Mouse (Mus musculus): Measurements from ENCODE around the gene Ddx23.
A peak's percentile ranks its signal among the peaks of the same experiment; 100 is the strongest.

Ddx23 gene

DNA sequence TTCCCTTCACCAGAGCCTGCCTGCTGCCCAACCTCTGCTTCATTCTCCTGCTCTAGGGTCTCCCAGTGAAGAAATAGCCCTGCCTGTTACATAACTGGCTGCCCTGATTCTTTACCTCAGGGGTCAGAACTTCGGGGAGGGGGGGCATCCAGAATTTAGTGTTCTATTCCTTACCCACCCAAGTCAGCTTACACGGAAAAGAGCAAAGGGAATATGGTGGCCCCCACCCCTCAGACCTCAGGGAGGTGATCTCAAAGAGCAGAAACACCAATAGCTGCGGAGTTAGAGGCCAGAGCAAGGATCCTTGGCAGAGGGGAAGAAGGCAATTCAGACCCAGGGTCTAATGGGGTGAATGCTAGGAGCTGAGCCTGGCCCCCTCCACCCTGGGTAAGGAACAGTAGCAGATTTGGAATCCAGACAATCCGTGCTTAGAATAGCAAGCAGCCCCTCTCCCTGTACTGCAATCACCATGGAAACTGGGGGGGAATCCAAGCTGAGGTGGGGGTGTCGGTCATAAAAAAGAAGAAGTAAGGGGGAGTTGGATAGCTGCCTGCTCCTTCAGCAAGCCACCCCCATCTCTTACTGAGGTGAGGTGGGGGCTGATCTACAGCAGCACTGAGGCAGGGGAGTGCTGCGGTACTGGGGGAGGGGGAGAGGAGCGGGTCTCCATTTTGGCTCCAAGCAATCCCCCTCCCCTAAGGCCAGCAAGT, 11.7 kb upstream of the Ddx23 start:
- no peak for DNase-seq (ENCODE audit: low spot score)

- DNase-seq (ENCODE audit: low spot score): no peak
Observed at GRCm38 (mm10) chr15:98673732-98674131, 11.0 kb upstream of the Ddx23 start.

- no peak for DNase-seq (ENCODE audit: low spot score)
Observed at GRCm38 (mm10) chr15:98672592-98672991, 9.9 kb upstream of the Ddx23 start.

- DNase-seq (ENCODE audit: low spot score): no peak
Observed at GRCm38 (mm10) chr15:98664042-98664907, 1.6 kb upstream of the Ddx23 start.

DNA sequence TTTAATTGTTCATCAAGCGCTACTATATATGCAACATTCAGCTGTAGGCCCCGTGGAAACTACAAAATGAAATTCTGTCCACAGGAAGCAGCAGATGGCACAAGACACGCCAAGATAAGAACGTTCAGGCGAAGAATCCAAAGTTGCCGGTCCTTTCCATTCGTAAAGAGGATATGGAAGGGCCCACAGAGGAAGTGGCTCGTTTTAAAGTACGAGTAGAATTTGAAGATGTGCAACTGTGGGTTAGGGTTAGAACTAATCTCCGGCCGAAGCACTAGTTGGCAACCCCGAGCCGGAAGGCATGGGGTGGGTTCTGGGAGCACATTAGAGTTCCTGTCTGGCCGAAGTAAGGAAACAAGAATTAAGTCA, 512 bp downstream of the Ddx23 start:
- DNase-seq (ENCODE audit: low spot score): no peak

GRCm38 (mm10) chr15:98656982-98657751, 5.5 kb downstream of the Ddx23 start:
- DNase-seq (ENCODE audit: low spot score): no peak

DNA sequence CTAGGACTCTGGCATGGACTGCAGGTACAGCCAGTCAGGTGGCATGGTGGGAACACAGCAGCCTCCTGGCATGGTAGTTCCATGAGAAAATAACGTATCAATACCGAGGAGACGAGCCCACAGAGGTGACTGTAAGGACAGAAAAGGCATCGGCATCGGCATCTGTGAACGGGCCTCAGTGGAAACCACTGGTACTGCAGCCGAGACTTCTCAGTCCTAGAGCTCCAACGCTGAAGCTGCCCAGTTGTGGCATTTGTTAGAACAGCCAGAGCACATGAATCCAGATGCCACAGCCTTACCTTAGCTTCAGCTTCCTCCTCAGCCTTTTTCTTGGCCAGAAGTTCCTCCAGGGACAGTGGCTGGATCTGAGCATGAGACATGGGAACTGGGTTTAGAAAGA, 10.5 kb downstream of the Ddx23 start:
- DNase-seq (ENCODE audit: low spot score): no peak

DNA sequence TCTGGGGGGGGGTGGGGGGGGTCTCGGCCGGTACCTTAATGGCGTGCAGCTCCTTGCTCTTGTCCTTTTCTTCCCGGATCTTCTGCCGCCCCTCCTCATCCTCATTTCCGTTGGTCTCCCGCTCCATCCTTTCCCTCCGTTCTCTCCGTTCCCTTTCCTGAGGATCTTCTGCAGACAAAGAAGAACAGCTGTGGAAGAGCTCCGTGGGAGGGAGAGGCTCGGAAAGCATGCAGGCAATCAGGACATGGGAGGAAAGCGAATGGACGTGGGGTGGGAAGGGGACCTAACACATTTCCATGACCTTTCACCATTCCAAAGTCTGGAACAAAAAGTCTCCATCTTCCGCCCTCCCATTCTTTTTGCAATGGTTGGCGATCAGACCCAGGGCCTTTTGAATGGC, 11.3 kb downstream of the Ddx23 start:
- DNase-seq (ENCODE audit: low spot score): no peak

DNA sequence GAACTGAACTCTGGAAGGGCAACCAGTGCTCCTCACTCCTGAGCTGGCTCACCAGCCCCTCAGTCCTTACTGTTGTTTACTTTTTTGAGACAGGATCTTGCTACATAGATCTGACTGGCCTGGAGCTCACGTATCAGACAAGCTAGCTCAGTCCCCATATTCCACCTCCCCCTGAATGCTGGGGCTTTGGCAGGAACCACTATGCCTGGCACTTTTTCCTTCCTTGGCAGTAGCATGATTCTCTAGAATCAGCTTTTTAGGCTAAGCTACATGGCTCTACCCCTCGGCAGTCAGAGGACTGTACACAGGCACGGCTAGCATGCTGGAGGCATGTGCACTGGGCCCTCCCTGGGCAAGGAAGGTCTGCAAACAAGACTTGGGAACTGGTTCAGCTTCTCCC, 14.6 kb downstream of the Ddx23 start:
- no peak for DNase-seq (ENCODE audit: low spot score)

GRCm38 (mm10) chr15:98647308-98647707, 15.4 kb downstream of the Ddx23 start:
- no peak for DNase-seq (ENCODE audit: low spot score)

DNA sequence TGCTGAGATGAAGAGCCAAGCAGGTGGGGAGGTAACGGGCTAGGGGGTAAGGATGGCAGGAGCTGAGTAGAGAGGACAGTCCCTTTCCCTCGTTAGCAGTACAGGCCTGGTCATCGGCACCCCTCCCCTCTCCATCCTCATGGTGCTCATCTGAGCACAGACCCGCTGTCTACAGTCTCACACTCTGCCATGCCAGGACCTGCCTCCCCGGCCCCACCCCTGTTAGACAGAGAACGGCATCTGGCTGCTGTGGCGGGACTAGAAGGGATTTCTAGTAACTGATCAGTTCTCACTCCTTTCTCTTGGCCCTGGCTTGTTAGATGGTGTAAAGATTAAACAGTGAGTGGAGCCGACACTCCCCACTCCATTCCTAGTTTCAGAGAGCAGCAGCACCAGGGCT, 16.0 kb downstream of the Ddx23 start:
- DNase-seq (ENCODE audit: low spot score): no peak

GRCm38 (mm10) chr15:98645057-98646026, 17.4 kb downstream of the Ddx23 start:
- DNase-seq (ENCODE audit: low spot score): no peak

- DNase-seq (ENCODE audit: low spot score): no peak
Observed at GRCm38 (mm10) chr15:98644406-98644805, 18.3 kb downstream of the Ddx23 start.

- no peak for DNase-seq (ENCODE audit: low spot score)
Observed at GRCm38 (mm10) chr15:98640157-98640556, 22.5 kb downstream of the Ddx23 start.

DNA sequence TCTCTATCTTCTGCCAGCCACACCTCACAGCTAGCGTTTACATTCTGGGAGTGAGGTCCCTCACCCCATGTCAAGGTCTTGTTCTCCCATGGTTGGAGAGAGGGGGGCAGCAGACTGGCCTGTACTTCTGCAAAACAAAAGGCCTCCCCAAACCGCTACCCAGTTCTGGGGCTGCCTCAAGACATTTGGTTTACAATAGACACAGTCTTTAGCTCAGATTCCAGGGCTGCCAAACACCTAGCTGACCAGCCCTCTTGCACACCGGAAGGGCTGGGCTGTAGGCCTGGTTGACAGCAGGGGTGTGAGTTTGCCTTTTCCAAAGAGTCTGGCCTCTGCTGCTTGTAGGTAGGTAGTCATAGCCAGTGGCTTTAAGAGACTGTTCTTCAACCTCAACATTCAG, 25.5 kb downstream of the Ddx23 start:
- DNase-seq (ENCODE audit: low spot score): no peak

GRCm38 (mm10) chr15:98636517-98636916, 26.2 kb downstream of the Ddx23 start:
- no peak for DNase-seq (ENCODE audit: low spot score)

DNA sequence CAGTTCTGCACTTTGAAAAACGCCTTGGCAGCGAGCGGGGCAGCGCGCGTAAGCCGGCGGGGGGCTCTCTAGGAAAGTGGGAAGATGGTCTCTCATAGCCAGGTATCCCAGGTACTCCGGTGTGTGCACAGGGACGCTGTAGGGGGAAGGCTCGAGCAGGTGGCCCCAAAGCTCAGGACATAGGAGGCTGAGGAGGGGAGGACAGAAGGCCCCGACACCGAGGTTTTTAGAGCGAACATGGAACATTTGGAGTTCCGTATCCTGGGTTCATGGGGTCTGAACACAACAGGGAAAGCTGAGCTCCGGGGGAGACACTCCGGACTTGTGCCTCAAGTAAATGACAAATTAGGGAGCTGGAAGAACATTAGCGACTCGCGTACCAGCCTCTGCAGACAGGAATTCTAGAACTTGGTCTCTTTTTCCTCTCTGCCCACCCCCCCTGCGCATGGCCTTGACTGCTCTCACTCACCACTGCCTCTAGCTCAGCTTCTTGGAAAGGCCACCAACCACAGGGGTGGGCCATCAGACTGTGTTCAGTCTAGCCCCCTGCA, 27.3 kb downstream of the Ddx23 start:
- DNase-seq (ENCODE audit: low spot score): no peak

- peak; percentile 90 for DNase-seq (ENCODE audit: low spot score)
Observed at GRCm38 (mm10) chr15:98634541-98635081, 28.1 kb downstream of the Ddx23 start.

- no peak for DNase-seq (ENCODE audit: low spot score)
Observed at GRCm38 (mm10) chr15:98633822-98634470, 28.7 kb downstream of the Ddx23 start.

DNA sequence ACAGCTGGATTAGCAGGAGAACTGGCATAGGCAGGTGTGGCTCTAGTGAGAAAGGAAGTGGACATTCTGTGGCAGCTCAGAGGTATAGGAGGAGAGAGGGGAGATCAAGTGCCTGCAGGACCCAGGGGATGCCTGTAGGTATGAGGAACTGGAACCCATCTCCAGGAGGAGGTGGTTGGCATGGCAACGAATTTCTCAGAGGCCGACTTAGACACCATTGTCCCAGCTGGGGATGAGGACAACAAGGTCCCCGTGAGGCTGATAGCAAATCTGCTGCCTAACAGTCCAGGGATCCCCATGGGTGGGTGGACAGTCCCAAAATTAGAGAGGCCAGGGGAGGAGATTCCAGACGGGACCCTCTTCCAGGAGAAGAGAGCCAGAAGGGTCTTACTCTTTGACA, 29.8 kb downstream of the Ddx23 start:
- no peak for DNase-seq (ENCODE audit: low spot score)

All from testis, postnatal 10 days (tissue).